Mouse (Mus musculus): Measurements from ENCODE around the gene Cyp4f17. TPM values are rescaled to one million over a fixed set of nuclear protein-coding genes. Genes with fewer than 3 reads are reported as not detected.
A peak's percentile ranks its signal among the peaks of the same experiment; 100 is the strongest.
"Not testable (repeated sequence)": the region's sequence is repeated elsewhere in the genome, so short reads cannot be mapped to it uniquely, and the experiment has no call there.

Gene Cyp4f17
- polyA plus RNA-seq, 1 experiment from 2014 or later = 3.0 TPM

DNA sequence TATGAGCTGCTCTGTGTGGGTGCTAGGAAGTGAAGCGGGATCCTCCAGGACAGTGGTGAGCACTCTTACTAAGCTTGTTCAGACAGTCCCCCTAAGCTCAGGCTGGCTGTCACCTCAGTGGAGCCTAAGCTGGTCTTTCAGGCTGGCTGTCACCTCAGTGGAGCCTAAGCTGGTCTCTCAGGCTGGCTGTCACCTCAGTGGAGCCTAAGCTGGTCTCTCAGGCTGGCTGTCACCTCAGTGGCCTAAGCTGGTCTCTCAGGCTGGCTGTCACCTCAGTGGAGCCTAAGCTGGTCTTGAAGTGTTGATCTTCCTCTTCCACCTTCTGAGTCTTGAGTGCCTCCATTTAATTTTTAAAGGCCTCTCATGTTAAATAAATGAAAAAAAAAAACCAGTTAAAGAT is 20.5 kb downstream of the Cyp4f17 start:
- DNase-seq (ENCODE audit: low spot score) = not testable (repeated sequence)

DNA sequence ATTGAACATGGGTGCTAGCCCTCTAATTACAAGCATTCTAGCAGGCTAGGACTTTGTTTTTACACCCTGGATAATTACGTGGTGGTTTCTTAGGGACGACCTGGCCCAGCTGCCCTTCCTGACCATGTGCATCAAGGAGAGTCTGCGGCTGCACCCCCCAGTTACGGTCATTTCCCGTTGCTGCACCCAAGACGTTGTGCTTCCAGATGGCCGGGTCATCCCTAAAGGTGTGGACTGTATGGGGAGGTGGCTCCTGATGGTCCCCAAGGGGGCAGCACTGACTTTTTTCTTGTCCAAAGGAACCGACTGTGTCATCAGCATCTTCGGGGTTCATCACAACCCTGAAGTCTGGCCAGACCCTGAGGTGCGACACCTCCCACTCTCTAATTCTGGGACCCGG is 21.9 kb downstream of the Cyp4f17 start:
- no peak for DNase-seq (ENCODE audit: low spot score)

DNA sequence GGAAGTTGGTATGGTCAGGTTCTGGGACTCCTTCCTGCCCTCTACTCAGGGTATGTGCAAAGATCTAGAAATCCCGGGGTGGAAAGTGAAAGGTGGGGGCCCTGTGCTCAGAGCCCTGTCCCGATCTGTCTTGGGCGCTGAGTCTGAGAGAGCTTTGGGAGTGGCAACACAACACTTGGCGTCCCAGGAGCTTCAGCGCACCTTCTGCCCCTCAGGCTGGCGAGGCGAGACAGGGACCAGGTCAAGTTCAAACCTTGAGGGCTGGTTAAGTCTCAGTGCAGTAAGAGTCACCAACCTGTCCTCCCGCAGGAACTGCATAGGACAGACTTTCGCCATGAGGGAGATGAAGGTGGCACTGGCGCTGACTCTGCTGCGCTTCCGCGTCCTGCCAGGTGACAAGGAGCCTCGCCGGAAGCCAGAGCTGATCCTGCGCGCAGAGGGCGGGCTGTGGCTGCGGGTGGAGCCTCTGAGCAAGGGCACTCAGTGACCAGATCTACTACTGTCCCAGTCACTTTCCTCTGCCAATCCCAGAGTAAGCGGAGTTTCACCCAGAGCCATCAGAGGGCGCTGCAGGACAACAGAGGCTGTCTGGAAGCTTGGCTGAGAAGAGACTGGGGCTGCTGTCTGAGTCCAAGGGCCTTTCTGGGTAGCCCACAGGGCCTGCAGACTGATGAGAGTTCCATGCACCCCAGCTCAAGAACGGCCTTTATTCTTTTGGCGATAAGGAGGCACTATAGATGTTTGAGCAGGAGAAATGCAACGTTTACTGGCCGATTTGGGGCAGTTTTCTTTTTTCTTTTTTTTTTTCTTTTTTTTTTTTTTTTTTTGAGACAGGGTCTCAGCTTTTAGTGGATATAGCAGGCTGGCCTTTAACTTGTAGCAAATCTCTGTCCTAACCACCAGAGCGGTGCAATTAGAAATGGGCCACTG is 22.8 kb downstream of the Cyp4f17 start:
- DNase-seq (ENCODE audit: low spot score) = peak; percentile 92

DNA sequence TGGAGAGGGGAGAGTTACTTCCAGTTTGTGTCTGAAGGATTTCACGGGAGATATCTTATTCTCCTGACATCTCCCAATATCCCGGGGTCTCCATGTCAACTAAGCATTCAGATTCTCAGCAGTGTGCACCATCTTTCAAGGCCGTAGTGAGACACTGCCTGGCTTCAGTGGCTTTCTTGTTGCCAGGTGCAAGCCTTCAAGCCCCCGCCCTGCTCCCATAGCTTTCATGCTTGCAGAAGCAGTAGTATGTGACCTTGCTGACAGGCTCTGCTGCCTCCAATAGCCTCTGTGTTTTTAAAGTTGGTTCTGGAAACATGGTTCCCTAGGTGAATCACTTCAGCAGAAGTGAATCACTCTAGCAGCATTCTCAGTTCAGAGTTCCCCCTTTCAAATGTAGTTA is 26.5 kb downstream of the Cyp4f17 start:
- peak; percentile 73 for DNase-seq (ENCODE audit: low spot score)

DNA sequence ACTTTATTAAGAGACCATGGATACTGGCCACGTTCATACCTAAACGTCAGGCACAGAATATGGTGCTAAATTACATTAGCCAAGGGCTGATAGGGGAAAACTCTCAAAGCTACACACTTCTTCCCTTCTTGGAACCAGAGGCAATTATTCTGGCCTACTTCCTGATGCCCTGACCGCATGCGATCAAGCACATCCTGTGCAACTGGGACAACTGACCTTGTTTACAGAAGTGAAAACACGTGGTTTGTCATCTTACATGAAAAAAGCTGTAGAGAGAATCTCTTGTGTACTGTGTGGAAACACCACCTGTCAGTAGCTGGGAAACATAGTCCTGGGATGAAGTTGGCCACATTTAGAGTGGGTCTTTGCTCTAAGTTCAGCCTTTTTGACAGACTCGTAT is 28.2 kb downstream of the Cyp4f17 start:
- peak; percentile 30 for DNase-seq (ENCODE audit: low spot score)

DNA sequence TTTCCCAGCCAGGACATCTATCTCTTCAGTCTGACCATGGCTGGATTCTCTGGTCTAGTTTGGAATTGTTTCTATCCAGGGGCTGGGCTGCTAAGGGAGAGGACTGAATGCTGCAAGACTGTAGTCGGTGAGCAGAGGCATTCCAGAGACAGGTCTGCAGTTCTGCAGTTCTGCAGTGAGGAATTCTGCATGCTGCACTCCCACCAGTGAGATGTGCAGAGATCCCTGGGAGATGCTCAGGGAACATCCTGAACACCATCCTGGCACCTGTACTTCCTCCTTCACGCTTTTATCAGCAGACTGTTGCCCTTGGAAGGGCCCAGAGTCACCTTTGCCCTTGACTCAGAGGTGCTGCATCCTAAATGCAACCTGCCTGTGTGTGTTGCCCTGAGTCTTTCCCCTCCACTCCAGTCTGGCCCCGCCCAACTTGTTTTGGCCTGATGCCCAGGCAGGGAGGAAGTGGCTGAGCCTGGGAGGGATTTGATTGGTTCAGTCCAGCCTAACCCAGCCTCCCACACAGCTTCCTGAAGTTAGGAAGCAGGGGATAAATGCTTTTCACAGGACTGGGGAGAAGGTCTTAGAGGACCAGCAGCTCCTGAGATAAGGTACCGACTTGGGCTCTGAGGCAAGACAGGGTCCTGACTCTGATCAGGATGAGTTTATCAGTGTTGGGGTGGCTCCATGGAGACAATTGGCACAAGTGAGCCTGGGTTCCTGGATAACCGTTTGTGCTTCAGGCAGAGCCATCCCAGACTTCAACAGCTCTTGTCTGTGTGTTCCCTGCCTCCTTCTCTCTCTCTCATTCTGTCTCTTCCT is 30.4 kb downstream of the Cyp4f17 start, which contains the start of gene Cyp4f16:
TSS of gene Cyp4f16 (plus strand) at position 508 of the 816 bp plus-strand sequence.
- peak; percentile 25 for DNase-seq (ENCODE audit: low spot score)

DNA sequence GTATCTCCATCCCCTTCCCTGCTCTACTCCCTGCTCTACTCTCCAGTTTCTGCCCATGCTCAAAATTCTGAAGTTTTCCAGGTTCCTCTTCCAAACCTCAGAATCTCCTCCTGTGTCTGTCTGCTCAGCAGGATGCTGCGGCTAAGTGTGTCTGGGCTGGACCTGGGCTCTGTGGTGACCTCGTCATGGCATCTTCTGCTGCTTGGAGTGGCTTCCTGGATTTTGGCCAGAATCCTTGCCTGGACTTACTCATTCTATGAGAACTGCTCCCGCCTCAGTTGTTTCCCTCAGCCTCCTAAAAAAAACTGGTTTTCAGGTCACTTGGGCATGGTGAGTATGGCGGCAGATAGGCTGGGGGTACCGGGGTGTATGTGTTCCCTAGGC is 31.0 kb downstream of the Cyp4f17 start:
- DNase-seq (ENCODE audit: low spot score) = no peak

DNA sequence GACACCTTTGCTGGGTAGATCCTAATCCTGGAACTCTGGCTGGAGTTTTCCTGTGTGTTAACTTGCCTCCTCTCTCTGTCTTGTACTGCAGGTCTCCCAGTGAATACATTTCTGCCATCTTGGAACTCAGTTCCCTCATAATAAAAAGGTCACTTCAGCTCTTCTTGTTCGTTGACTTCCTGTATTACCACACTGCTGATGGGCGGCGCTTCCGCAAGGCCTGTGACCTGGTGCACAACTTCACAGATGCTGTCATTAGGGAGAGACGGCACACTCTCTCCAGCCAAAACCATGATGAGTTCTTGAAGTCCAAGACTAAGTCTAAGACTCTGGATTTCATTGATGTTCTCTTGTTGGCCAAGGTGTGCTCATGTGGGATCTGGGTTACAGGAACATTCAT is 38.9 kb downstream of the Cyp4f17 start:
- DNase-seq (ENCODE audit: low spot score) = not testable (repeated sequence)

DNA sequence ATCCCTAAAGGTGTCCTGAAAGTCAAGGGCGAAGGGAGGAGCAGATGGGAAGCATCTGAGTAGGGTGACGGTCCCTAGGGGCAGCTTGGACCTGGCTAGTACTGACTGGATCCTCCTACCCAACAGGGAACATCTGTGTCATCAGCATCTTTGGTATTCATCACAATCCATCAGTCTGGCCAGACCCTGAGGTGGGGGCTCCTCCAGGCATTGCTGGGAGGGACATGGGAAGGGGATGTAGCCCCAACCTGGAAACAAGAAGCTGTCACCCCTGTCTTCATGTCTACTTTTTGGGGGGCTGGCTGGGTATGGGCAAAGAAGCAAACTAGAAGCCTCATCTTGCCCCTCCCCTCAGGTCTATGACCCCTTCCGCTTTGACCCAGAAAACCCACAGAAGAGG is 44.5 kb downstream of the Cyp4f17 start:
- DNase-seq (ENCODE audit: low spot score) = not testable (repeated sequence)

DNA sequence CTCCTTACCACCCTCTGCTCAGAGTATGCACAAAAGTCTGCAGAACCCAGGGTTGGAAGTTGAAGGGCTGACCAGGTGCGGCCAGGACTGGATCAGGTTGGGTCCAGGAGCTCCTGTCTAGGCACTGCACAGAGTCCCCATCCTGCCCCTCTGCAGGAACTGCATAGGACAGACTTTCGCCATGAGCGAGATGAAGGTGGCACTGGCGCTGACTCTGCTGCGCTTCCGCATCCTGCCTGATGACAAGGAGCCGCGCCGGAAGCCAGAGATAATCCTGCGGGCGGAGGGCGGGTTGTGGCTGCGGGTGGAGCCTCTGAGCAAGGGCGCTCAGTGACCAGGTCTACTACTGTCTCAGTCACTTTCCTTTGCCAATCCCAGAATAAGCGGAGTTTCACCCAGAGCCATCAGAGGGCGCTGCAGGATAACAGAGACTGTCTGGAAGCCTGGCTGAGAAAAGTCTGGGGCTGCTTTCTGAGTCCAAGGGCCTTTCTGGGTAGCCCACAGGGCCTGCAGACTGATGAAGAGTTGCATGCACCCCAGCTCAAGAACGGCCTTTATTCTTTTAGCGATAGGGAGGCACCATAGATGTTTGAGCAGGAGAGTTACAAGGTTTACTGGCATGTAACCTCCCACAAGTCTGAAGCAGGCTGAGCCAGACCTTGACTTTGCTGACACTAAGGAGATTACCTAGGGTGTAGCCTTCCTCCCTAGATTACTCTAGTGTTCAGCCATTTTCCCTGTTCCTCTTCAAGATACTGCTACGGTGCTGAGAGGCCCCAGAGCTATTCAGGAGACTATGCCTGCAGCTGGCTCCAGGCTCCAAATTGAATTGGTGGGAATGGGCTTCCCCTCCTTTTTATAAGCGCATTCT is 45.3 kb downstream of the Cyp4f17 start:
- peak; percentile 93 for DNase-seq (ENCODE audit: low spot score)

DNA sequence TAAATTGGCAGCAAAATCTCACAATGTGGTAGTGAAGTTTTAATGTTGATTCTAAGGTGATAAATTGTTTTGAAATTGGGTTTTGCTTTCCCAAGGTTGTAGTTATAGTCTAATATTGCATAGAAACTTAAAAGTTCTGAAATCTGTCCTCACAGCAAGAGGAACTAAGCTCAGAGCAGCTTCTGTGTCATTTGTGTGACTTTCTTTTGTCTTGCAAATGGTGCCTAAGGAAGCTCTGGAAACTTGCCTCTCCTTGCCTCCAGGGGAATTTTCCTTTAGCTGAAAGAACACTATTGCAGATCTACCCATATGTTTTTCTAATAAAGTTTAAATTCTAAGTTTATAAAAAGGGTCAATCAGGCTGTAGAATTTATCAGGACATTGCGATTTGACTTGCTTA is 47.2 kb downstream of the Cyp4f17 start:
- not testable (repeated sequence) for DNase-seq (ENCODE audit: low spot score)

DNA sequence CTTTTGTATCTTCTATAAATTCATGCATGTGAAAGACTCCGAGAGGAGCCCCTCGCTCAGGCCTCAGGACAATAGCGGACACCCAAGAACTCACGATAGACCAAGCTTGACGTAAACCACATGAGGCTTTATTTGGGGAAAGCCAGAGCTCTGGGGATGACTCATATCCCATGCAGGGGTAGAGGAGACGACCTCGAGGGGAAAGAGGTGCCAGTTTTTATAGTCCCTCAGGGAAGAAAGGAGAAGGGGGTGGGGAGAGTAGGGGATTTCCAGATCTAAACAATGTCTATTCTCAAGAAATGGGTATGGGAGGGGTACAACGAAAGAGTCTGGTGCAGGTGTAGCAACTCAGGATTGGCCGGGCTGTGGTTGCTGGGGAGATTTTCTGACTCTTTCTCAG is 48.5 kb downstream of the Cyp4f17 start:
- DNase-seq (ENCODE audit: low spot score) = not testable (repeated sequence)

DNA sequence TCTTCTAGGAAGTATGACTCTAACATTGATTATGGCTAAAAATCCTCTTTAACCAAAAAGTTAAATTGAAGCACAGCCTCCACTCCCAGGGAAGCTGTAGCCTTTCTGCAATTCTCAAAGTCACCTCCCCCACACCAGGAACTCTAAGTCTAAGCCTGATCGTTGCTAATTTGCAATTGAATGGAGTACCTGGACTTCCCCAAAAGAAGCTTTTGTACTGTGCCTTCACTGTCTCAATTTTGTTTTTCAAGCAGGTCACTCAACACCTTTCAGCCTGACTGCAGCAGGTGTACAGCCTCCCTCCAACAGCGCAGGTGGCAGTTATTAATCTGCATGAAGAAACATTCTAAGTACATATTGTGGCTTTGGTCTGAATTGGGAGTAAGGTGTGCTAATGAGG is 57.5 kb downstream of the Cyp4f17 start:
- DNase-seq (ENCODE audit: low spot score) = not testable (repeated sequence)

DNA sequence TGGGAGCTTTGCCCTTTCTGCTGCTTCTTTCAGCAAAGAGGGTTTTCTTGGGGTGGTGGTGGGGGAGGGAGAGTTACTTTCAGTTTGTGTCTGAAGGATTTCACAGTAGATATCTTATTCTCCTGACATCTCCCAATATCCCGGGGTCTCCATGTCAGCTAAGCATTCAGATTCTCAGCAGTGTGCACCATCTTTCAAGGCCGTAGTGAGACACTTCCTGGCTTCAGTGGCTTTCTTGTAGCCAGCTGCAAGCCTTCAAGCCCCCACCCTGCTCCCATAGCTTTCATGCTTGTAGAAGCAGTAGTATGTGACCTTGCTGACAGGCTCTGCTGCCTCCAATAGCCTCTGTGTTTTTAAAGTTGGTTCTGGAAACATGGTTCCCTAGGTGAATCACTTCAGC is 67.4 kb downstream of the Cyp4f17 start:
- peak; percentile 61 for DNase-seq (ENCODE audit: low spot score)

DNA sequence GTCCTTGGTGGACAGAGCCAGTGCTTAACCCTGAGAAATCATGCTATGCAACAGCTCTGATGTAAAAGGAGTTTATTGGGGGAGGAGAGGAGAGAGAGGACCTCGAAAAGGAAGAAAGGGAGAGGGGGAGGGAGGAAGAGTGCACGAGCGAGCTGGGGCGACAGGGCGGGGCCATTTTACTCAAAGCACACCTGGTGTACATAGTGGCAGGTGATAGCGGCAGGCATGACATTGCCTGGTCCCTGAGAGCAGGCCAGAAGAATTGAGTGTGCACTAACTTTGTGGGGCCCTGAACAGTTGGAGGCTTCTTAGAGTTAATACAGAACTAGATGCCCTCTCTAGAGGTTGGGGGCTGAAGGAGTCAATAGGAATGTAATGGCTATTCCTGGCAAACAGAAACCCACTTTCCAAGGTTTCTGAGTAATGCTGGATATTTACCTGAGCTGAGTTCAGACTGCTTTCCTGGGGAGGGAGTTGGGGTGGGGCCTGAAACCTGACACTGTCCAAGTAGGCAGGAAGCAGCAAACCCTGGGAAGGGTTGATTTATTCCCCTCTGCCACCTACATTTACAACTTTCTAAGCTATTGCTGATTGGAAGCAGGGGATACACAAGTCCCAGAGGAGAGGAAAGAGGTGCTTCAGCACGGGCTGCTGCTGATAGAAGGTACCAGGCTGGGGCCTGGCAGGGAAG is 71.8 kb downstream of the Cyp4f17 start:
- no peak for DNase-seq (ENCODE audit: low spot score)

Other genes with a start within 250 kb of the Cyp4f17 start
- gene Brd4, start 221.3 kb upstream of the Cyp4f17 start, polyA plus RNA-seq (2015; fragmentation: Nextera tagmentation; extraction: Ambion mirVana) = 53.3 and 60.7 TPM in 2 replicates
- 73.0 and 82.9 TPM in 2 replicates for gene Akap8, start 184.8 kb upstream of the Cyp4f17 start, polyA plus RNA-seq (2015; fragmentation: Nextera tagmentation; extraction: Ambion mirVana)
- gene Akap8l, start 155.4 kb upstream of the Cyp4f17 start, polyA plus RNA-seq (2015; fragmentation: Nextera tagmentation; extraction: Ambion mirVana) = 62.4 and 66.4 TPM in 2 replicates
- 13.2 and 15.3 TPM in 2 replicates for gene Wiz, start 116.6 kb upstream of the Cyp4f17 start, polyA plus RNA-seq (2015; fragmentation: Nextera tagmentation; extraction: Ambion mirVana)
- gene Rasal3, start 102.5 kb upstream of the Cyp4f17 start, polyA plus RNA-seq (2015; fragmentation: Nextera tagmentation; extraction: Ambion mirVana) = 164 and 165 TPM in 2 replicates
- gene Pglyrp2, start 81.9 kb upstream of the Cyp4f17 start, polyA plus RNA-seq (2015; fragmentation: Nextera tagmentation; extraction: Ambion mirVana) = 32.4 and 34.4 TPM in 2 replicates
- 0.30 and 0.69 TPM in 2 replicates for gene Cyp4f39, start 53.3 kb upstream of the Cyp4f17 start, polyA plus RNA-seq (2015; fragmentation: Nextera tagmentation; extraction: Ambion mirVana)
- gene Cyp4f16, start 30.5 kb downstream of the Cyp4f17 start, polyA plus RNA-seq (2015; fragmentation: Nextera tagmentation; extraction: Ambion mirVana) = 5.6 and 6.3 TPM in 2 replicates
- not detected in 2 replicates for gene Cyp4f37, start 115.3 kb downstream of the Cyp4f17 start, polyA plus RNA-seq (2015; fragmentation: Nextera tagmentation; extraction: Ambion mirVana)
- gene Cyp4f40, start 152.8 kb downstream of the Cyp4f17 start, polyA plus RNA-seq (2015; fragmentation: Nextera tagmentation; extraction: Ambion mirVana) = not detected in 2 replicates
- gene Cyp4f15, start 179.6 kb downstream of the Cyp4f17 start, polyA plus RNA-seq (2015; fragmentation: Nextera tagmentation; extraction: Ambion mirVana) = 0.05 TPM in 1 of 2 replicates, not detected in the other